Mouse (Mus musculus) midbrain, embryonic 14.5 days (tissue): ENCODE data around the gene Cmtm3. TPM values are rescaled to one million over a fixed set of nuclear protein-coding genes. Genes with fewer than 3 reads are reported as not detected.
"Not testable (repeated sequence)": the region's sequence is repeated elsewhere in the genome, so short reads cannot be mapped to it uniquely, and the experiment has no call there.

ENCODE experiments used
- ATAC-seq: fragments of 200-750 bp; cut with Nextera tagmentation; 2 replicates; pipeline ENCODE4 v1.8.0; 2017; ENCODE audit warnings: moderate number of reproducible peaks, moderate library complexity; ENCODE audit not compliant: low FRiP score, low TSS enrichment
- DNase-seq: peaks from one replicate; pipeline ENCODE4 v3.0.0-alpha.2; 2015
- H3K27ac ChIP-seq: fragments of 300-500 bp; sonication (generic); replicated peaks from 2 replicates; pipeline ENCODE4 v1.5.1; 2014; ENCODE audit warnings: mild to moderate bottlenecking, low read depth, low read length, moderate library complexity
- H3K27me3 ChIP-seq: fragments of 300-500 bp; sonication (generic); 2 replicates; pipeline ENCODE4 v1.6.1; 2014; ENCODE audit warnings: low read length, control low read depth, mixed read lengths; ENCODE audit not compliant: control insufficient read depth, insufficient read depth
- H3K36me3 ChIP-seq: fragments of 300-500 bp; sonication (generic); 2 replicates; pipeline ENCODE4 v1.6.1; 2014; ENCODE audit warnings: low read length, control low read depth; ENCODE audit not compliant: control insufficient read depth, insufficient read depth
- H3K4me1 ChIP-seq: fragments of 300-500 bp; sonication (generic); 2 replicates; pipeline ENCODE4 v1.6.1; 2014; ENCODE audit warnings: mild to moderate bottlenecking, antibody characterized with exemption, low read length, control low read depth; ENCODE audit not compliant: control insufficient read depth, insufficient read depth
- H3K4me2 ChIP-seq: fragments of 300-500 bp; sonication (generic); 2 replicates; pipeline ENCODE4 v1.6.1; 2014; ENCODE audit warnings: mild to moderate bottlenecking, low read length, moderate library complexity
- H3K4me3 ChIP-seq: fragments of 300-500 bp; sonication (generic); replicated peaks from 2 replicates; pipeline ENCODE4 v1.5.1; 2014; ENCODE audit warnings: low read depth, low read length
- H3K9ac ChIP-seq: fragments of 300-500 bp; sonication (generic); replicated peaks from 2 replicates; pipeline ENCODE4 v1.6.1; 2014; ENCODE audit warnings: mild to moderate bottlenecking, low read length, moderate library complexity
- H3K9me3 ChIP-seq: fragments of 300-500 bp; sonication (generic); 2 replicates; pipeline ENCODE4 v1.6.1; 2016; ENCODE audit warnings: low read length, control low read depth, mixed read lengths; ENCODE audit not compliant: control insufficient read depth
- WGBS: fragments of 180-500 bp; shearing (Covaris S2); extraction: QIAGEN DNeasy Blood & Tissue Kit; methylation state at CpG from one replicate; pipeline ENCODE4 v1.1.7; 2014; 5-methylcytosine and 5-hydroxymethylcytosine counted together
- polyA plus RNA-seq: library from polyadenylated mRNA; unstranded; fragments of >200 nt; fragmentation: Nextera tagmentation; extraction: Ambion mirVana; gene quantifications from 2 replicates; pipeline ENCODE4 v1.2.1, GENCODE M21; 2014

Cmtm3 gene
- polyA plus RNA-seq, 1 experiment from 2014 or later: 36.9 TPM

DNA sequence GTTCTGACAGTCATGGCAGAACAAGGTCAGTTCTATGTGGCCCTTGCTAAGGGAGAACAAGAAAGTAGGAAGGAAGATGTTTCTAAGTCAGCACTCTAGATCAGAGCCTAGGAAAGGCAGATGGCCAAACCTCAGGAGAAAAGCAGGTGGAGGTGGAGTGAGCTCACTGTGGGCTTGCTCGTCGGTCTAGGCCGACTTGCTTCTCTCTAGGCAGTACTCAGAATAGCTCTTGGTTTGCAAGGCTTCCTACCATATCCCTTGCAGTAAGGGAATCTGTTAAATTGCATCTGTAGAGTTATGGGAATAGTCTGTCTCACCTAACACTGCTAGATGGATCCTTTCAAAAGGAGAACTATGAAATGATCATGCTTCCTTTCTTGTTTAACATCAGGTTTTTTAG, 27.2 kb upstream of the Cmtm3 start:
- H3K4me2 ChIP-seq, H3K4me1 ChIP-seq, H3K9ac ChIP-seq, H3K27me3 ChIP-seq, DNase-seq, H3K4me3 ChIP-seq, H3K9me3 ChIP-seq, H3K36me3 ChIP-seq, H3K27ac ChIP-seq, ATAC-seq: not testable (repeated sequence)
- 90% methylated on average over 3 of the region's 3 CpGs for WGBS

DNA sequence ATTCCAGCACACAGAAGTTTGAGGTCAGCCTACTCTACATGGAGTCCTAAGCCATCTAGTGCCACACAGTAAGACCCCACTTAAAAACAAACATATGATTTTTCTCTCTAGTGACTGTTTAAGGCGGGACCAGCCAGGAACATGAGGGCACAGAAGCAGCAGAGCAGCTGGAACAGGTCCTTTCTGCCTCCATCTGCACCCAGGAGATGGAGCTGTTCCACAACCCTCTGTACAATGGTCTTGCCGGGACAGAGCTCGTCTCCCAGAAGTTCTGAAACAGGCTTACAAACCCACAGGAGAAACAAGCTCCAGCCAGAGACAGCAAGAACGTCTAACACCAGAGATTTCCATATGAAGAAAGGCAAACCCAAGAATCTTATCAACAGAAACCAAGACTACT, 25.9 kb upstream of the Cmtm3 start:
- no peak overlapping the region for H3K4me2 ChIP-seq
- no peaks in the 10 kb centered on the region for H3K9me3 ChIP-seq
- no peak overlapping the region for H3K27ac ChIP-seq
- H3K9ac ChIP-seq: no peak overlapping the region
- H3K36me3 ChIP-seq: no peaks in the 10 kb centered on the region
- 76% methylated on average over 4 of the region's 4 CpGs for WGBS
- H3K4me1 ChIP-seq: no peaks in the 10 kb centered on the region
- ATAC-seq (no peak), DNase-seq (no peak)
- H3K4me3 ChIP-seq: no peak overlapping the region
- no peaks in the 10 kb centered on the region for H3K27me3 ChIP-seq

- H3K4me1 ChIP-seq, DNase-seq, H3K4me3 ChIP-seq, H3K27me3 ChIP-seq, H3K4me2 ChIP-seq, H3K9me3 ChIP-seq, H3K27ac ChIP-seq, H3K9ac ChIP-seq, H3K36me3 ChIP-seq, ATAC-seq: not testable (repeated sequence)
- WGBS: 87% methylated on average over 9 of the region's 11 CpGs
Measured at GRCm38 (mm10) chr8:104321267-104321666, 17.9 kb upstream of the Cmtm3 start, which contains the start of gene Gm11020. TSS of gene Gm11020 (plus strand) at chr8:104321567.

DNA sequence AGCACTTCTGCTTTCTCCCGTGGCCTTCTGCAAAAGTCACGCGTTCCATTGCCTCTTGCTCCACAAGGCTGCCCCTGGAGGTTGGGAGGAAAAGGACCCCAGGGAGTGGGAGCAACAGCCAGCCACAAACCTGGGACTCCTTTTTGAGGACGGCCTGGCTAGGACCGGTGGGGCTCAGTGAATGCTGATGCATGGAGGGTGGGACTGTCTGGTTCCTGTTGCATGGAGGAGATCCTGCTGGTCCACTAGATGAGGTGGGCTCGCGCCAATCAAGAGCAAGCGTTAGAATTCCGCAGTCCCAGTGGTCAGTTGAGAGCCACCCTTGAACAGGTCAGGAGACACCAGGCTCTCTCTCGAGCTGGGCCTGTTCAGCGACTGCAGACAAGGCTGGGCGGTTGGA, 17.3 kb upstream of the Cmtm3 start, which contains the start of gene Cmtm2b:
Gene Cmtm2b (plus strand): TSS at position 301 of the 400 bp plus-strand sequence.
- not testable (repeated sequence) for H3K27me3 ChIP-seq, H3K9me3 ChIP-seq, DNase-seq, ATAC-seq, H3K27ac ChIP-seq, H3K4me3 ChIP-seq, H3K9ac ChIP-seq, H3K36me3 ChIP-seq, H3K4me2 ChIP-seq, H3K4me1 ChIP-seq
- 92% methylated on average over 12 of the region's 12 CpGs for WGBS

DNA sequence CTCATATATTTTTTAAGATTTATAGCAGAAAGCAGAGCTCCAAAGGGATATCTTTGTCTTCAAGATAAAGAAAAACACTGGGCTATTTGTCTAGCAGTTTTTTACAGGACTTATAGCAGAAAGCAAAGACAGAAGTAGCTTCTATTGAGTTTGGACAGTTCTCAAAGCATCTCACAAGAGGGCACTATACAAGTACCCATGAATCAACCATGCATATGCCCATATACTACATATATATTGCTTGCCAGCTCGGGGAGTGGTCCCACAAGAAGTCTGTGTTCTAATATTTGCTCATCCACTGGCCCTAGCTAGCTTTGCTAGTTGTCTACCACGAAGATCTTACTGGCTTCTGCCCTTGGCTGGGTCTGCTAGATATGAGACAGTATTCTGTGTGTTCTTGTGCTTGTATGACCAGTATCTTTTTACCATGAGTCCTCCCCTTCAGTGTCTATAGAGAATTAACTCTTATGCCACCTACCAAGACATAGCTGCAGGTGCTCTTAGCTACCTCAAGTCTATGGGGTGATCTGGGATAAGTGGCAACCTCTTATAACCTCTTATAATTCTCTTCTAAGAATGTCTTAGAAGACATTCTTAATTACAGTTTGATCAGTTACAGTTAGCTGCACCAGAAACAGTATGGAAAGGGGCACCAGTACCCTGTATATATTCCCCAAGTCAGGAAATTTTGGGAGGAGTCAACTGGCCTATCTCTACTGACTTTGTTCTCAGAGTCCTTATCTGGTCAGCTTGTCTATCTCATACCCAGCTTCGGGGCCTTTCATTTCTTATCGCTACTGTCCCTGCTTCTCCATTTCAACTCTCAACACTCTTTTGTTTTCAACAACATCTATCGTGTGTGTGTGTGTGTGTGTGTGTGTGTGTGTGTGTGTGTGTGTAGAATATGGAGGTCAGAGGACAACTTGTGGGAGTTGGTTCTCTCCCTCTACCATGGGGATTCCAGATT, 6.3 kb upstream of the Cmtm3 start:
- DNase-seq: no peak
- 81% methylated on average over 5 of the region's 5 CpGs for WGBS
- Histone ChIP-seq H3K9me3 (no peaks in the 10 kb centered on the region), H3K9ac (no peak overlapping the region), H3K27me3 (no peaks in the 10 kb centered on the region), H3K27ac (no peak overlapping the region), H3K4me2 (no peak overlapping the region), H3K36me3 (no peaks in the 10 kb centered on the region), H3K4me3 (no peak overlapping the region), H3K4me1 (no peaks in the 10 kb centered on the region)
- no peak for ATAC-seq

DNA sequence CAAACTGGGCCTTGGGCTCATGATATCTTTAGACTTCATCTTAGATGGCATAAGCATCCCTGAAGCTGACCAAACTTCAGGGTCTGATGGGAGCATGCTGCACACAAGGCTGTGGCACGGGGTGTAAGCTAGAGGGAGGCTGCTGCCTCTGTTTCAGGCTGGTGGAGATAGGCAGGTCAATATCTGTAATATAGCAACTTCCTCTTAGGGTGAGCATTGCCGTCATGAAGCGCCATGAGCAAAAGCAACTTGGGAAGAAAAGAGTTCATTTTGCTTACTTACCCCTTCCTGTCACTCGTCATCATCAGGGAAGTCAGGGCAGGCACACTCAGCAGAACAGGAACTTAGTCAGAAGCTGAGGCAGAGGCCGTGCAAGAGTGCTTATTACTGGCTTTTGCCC, 5.4 kb upstream of the Cmtm3 start:
- WGBS: 80% methylated on average over 5 of the region's 5 CpGs
- no peaks in the 10 kb centered on the region for H3K9me3 ChIP-seq
- no peak for ATAC-seq
- H3K36me3 ChIP-seq: no peaks in the 10 kb centered on the region
- H3K27ac ChIP-seq: no peak overlapping the region
- no peak for DNase-seq
- H3K4me3 ChIP-seq: no peak overlapping the region
- H3K4me1 ChIP-seq: no peaks in the 10 kb centered on the region
- H3K9ac ChIP-seq: no peak overlapping the region
- H3K4me2 ChIP-seq: no peak overlapping the region
- no peaks in the 10 kb centered on the region for H3K27me3 ChIP-seq

DNA sequence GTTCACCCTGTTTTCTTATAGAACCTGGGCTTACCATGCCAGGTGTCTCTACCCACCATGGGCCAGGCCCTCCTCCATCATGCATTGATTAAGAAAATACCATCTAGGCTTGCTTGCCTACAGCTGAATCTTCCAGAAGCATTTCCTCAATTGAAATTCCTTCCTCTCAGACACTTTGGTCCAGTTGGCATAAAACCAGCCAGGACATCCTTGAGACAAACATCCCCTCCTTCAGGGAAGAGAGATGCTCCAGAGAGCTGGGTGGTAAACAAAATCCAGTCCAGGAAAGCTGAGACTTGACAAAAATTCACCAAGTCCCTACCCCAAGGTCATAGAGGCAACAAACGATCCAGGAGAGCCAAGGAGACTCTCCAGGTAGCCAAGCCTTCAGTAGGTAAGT, 5.0 kb upstream of the Cmtm3 start:
- Histone ChIP-seq H3K27ac (no peak overlapping the region), H3K4me3 (no peak overlapping the region), H3K9me3 (no peaks in the 10 kb centered on the region), H3K9ac (no peak overlapping the region), H3K27me3 (no peaks in the 10 kb centered on the region), H3K4me2 (no peak overlapping the region), H3K4me1 (no peaks in the 10 kb centered on the region), H3K36me3 (no peaks in the 10 kb centered on the region)
- DNase-seq (no peak), ATAC-seq (no peak)
- 66% methylated on average over 1 of the region's 1 CpGs for WGBS

GRCm38 (mm10) chr8:104336806-104337205, 2.4 kb upstream of the Cmtm3 start:
- 0 out of 2 replicates have a peak, but pooled peaks cover 7% of the 10 kb centered on the region for H3K4me1 ChIP-seq
- H3K27me3 ChIP-seq: no peaks in the 10 kb centered on the region
- no peaks in the 10 kb centered on the region for H3K9me3 ChIP-seq
- no peaks in the 10 kb centered on the region for H3K36me3 ChIP-seq
- WGBS: 85% methylated on average over 1 of the region's 1 CpGs
- no peak overlapping the region for H3K4me3 ChIP-seq
- no peak overlapping the region for H3K4me2 ChIP-seq
- no peak overlapping the region for H3K9ac ChIP-seq
- no peak overlapping the region for H3K27ac ChIP-seq
- ATAC-seq (no peak), DNase-seq (no peak)

DNA sequence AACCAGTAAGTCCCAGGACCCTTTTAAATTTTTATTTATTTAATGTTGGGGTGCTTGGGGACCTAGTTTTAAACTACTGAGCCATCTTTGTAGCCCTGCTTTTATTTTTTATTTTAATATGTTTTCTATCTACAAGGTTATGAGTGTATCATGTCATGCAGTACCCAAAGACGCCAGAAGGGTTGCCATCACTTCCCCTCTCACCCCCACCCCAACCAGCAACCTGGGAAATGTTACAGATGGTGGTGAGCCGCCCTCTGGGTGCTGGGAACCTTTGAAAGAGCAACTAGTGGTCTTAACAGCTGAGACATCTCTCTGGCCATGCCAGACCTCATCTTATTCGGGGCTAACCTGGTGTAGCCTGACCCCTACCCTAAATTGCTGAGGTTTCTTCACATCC, 1.3 kb upstream of the Cmtm3 start:
- Histone ChIP-seq H3K4me2 (no peak overlapping the region), H3K9ac (no peak overlapping the region), H3K36me3 (no peaks in the 10 kb centered on the region), H3K9me3 (no peaks in the 10 kb centered on the region), H3K27me3 (no peaks in the 10 kb centered on the region), H3K4me1 (0 out of 2 replicates have a peak, but pooled peaks cover 7% of the 10 kb centered on the region), H3K4me3 (no peak overlapping the region), H3K27ac (no peak overlapping the region)
- 53% methylated on average over 3 of the region's 3 CpGs for WGBS
- ATAC-seq (no peak), DNase-seq (no peak)
